Mouse (Mus musculus) gastrocnemius, postnatal 4 days (tissue): ENCODE results near the gene Rabl2. TPM values are rescaled to one million over a fixed set of nuclear protein-coding genes. Genes with fewer than 3 reads are reported as not detected.
A peak's percentile ranks its signal among the peaks of the same experiment; 100 is the strongest.

Experiments used
- DNase-seq, 2 experiments: peaks; one replicate each; pipeline ENCODE4 v3.0.0; 2021 to 2022; ENCODE audit warnings: low spot score in 2 of 2, mixed read lengths in 2 of 2
- total RNA-seq, 2 experiments: library from RNA; stranded (reverse); gene quantifications; 2 replicates each; pipeline ENCODE4 v1.2.3; 2021

Gene Rabl2
- total RNA-seq, 2 experiments from 2014 or later = 8.1 to 10.2 TPM

DNA sequence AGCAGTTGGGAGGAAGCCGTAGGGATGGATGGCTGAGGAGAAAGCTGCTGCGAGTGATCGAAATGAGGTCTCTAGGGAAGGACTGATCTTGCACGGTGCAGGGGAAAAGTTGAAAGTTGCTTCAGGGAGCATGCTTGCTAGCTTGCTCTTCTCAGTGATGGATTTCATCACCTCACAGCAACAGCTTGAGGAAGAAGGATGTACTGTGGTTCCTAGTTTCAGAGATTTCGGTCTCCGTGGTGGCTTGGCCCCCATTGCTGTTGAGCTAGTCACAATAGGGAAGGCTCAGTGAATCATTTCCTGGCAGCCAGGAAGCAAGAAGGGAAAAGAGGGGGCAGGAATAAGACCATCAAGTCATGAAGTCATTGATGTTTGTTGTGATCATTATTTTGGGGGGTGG, 36.1 kb downstream of the Rabl2 start:
- no peak for DNase-seq

DNA sequence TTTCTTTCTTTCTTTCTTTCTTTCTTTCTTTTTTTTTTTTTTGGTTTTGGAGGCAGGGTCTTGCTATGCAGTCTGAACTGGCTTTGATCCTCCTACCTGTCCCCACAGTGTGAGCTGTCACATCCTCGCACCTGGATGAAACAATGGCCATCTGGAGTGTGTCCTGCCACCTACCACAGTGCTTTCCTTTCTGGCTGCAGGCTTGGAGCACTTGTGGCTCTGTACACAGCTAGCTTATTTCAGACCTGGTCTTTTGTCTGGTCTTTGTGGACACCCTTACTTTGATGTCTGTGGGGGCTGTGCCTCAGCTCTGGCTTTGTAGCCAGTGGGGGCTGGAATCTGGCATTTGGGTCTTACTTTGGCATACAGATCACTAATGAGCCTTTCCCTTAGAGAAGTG, 40.0 kb downstream of the Rabl2 start:
- no peak for DNase-seq

DNA sequence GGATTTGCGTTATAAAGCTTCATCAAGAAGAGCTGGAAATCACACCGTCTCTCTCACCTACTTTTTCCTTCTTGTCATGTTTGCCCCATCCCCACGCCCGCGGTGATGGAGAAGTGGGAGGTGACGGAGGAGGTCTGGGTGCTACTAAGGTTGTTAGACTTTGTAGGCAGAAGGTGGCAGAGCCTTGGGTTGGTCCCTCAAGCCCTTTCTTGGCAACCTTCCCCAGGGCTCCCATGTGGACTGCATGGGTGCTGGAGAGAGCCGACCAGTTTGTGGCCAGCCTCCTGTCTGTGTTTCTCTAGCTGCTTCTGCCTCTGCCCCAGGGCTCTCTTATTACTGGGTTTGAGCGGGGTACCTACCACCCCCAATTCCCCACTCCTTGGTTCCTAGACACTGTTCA, 41.2 kb downstream of the Rabl2 start:
- no peak for DNase-seq

DNA sequence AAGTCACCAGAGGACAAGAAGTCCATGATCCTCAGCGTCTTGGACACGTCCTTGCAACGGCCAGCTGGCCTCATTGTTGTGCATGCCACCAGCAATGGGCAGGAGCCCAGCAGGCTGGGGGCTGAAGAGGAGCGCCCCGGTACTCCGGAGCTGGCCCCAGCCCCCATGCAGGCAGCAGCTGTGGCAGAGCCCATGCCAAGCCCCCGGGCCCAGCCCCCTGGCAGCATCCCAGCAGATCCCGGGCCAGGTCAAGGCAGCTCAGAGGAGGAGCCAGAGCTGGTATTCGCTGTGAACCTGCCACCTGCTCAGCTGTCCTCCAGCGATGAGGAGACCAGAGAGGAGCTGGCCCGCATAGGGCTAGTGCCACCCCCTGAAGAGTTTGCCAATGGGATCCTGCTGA, 42.9 kb downstream of the Rabl2 start:
- peak in 1 of 2 experiments; percentile 55 for DNase-seq

DNA sequence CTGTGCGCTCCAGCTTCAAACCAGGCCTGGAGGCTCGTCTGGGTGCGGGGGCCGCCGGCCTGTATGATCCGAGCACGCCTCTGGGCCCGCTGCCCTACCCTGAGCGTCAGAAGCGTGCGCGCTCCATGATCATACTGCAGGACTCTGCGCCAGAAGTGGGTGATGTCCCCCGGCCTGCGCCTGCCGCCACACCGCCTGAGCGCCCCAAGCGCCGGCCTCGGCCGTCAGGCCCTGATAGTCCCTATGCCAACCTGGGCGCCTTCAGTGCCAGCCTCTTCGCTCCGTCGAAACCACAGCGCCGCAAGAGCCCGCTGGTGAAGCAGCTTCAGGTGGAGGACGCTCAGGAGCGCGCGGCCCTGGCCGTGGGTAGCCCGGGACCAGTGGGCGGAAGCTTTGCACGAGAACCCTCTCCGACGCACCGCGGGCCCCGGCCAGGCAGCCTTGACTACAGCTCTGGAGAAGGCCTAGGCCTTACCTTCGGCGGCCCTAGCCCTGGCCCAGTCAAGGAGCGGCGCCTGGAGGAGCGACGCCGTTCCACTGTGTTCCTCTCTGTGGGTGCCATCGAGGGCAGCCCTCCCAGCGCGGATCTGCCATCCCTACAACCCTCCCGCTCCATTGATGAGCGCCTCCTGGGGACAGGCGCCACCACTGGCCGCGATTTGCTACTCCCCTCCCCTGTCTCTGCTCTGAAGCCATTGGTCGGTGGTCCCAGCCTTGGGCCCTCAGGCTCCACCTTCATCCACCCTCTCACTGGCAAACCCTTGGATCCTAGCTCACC, 43.7 kb downstream of the Rabl2 start:
- no peak for DNase-seq

DNA sequence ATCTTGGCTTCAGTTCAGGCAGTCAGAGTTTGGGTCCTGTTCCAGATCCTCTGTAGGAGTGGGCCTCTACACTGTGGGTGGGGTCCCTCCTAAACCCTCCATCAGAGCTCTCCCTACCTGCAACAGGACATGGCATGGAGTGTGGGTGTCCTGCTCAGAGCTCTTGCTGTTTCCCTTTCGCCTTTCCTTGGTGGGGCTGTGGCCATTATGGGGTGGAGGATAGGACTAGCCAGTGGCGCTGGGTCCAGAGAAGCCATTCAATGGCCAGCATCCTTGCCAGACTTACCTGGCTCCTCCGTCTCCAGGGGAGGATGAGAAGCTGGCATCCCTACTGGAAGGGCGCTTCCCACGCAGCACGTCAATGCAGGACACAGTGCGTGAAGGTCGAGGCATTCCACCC, 44.4 kb downstream of the Rabl2 start:
- DNase-seq = no peak

DNA sequence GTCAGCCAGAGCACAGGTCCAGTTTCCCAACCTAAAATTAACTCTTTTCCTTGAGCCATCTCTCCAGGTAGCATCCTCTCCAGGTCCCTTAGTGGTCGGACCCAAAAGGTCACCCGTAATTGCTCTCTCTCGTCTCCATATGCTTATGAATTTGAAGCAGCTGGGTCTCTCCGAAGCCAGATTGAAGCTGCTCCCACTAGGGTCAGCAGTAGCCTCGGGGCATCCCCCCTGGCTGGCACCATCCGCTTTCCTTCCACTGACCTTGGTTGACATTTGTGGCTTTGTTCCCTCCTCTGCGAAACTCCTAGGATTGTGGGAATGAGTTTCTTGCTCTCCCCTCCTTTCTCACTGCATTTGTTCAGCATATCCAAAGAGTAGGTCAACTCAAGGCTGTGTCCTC, 47.6 kb downstream of the Rabl2 start:
- no peak for DNase-seq

DNA sequence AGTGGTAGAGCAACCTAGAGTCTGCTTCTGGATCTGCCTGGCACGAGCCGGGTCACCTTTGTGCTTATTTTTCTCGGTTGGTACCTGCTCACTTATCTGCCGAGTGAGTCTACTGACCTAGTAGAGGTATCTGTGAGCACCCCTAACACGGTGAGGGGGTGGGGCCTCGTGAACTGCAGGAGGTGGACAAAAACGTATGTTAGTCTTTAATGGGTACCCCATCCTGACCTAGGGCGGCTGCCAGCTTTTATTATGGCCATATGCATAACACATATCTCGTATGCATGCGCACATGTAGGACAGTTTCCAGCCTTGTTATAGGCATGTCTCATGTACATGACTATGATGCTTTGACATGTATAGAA, 57.9 kb downstream of the Rabl2 start:
- no peak for DNase-seq

DNA sequence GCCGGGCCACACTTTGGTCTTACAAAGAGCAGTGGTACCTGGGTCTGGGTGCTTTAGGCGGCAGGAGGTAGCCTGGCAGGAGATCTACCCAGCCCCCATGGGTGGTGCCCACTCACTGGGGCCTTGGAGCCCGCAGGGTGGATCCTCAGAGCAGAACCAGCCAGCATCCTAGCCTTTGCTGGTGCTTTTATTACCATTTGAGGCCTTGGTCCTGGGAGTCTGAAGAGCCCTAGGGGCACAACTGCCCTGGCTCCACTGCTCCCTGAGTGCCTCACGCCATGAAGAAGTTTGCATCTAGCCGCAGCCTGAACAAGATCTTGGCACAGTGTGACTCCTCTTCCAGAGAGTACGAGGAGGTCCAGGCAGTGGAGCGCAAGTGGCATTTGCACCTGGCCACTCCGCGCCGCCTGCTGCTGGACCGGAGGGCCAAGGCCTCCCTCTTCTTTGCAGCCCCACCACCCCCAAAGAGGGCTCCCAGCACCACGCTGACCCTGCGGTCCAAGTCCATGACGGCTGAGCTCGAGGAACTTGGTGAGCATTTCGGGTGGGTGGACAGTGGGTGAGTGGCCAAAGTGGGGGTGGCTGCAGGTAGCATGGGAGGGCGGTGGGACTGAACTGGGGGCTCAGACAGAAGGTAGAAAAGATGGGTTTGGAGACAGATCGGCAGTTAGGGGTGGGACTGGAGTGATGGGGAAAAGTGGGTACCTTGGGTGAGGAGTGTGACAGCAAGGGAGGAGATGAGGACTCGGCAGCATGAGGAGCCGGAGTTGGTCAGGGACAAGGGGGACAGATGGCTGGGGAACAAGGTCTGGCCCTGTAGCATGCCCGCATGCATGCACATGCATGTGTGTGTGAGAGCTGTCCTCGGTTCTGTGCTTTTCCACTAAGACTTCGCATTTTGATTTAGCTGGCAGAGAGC, 58.5 kb downstream of the Rabl2 start:
- DNase-seq = no peak

Other genes with a start within 250 kb of the Rabl2 start
- gene Lmf2, start 236.3 kb downstream of the Rabl2 start, total RNA-seq = 10 to 100 TPM; 45.7 to 47.7 TPM
- 10 to 100 TPM; 83.5 to 87.3 TPM for gene Ncaph2, start 236.2 kb downstream of the Rabl2 start, total RNA-seq
- 10 to 100 TPM; 11.1 to 12.0 TPM for gene Sco2, start 218.1 kb downstream of the Rabl2 start, total RNA-seq
- gene Tymp, start 214.9 kb downstream of the Rabl2 start, total RNA-seq = under 1 TPM; 0.26 to 0.32 TPM
- under 1 TPM; 0.44 to 0.71 TPM for gene Odf3b, start 212.6 kb downstream of the Rabl2 start, total RNA-seq
- not detected for gene Klhdc7b, start 207.0 kb downstream of the Rabl2 start, total RNA-seq
- not detected for gene Syce3, start 181.4 kb downstream of the Rabl2 start, total RNA-seq
- gene Cpt1b, start 166.1 kb downstream of the Rabl2 start, total RNA-seq = 100 to 1,000 TPM; 189 to 210 TPM
- gene C730034F03Rik, start 162.3 kb downstream of the Rabl2 start, total RNA-seq = 1 to 10 TPM in 1 of 2 experiments, under 1 TPM in 1; 0.83 to 1.2 TPM
- 1 to 10 TPM; 1.7 TPM for gene Gm44502, start 162.2 kb downstream of the Rabl2 start, total RNA-seq
- 10 to 100 TPM; 35.8 to 51.0 TPM for gene Chkb, start 162.0 kb downstream of the Rabl2 start, total RNA-seq
- under 1 TPM; 0.31 to 0.32 TPM for gene Mapk8ip2, start 138.0 kb downstream of the Rabl2 start, total RNA-seq
- gene Arsa, start 114.5 kb downstream of the Rabl2 start, total RNA-seq = 10 to 100 TPM; 13.6 to 15.2 TPM
- gene Shank3, start 92.3 kb downstream of the Rabl2 start, total RNA-seq = 10 to 100 TPM; 30.4 to 35.7 TPM
- gene Acr, start 23.6 kb downstream of the Rabl2 start, total RNA-seq = under 1 TPM; 0.49 to 0.54 TPM
- gene Syt10, start 249.9 kb upstream of the Rabl2 start, total RNA-seq = under 1 TPM in 1 of 2 experiments, not detected in 1; 0.15 TPM